ENCODE assay signal across 24 mouse cellular contexts in genomic region chr8:127287816-127288215, GRCm38 (mm10).
A peak's percentile ranks its signal among the peaks of the same experiment; 100 is the strongest.
DNase-seq lines count a peak whose midpoint lies in the region; ATAC-seq and TF ChIP-seq lines count a peak whose summit lies in the region.
"Had no signal": no experiment of that assay in that cellular context is flagged by ENCODE, and none has a peak within 500 bp of the region (broad histone marks: within the 10 kb centered on the region; RNA-seq: fewer than 3 reads in every experiment).

No protein-coding gene starts in this region.

- H3K36me3 ChIP-seq in intestine, postnatal 0 days (ENCODE audit: control insufficient read depth, insufficient read depth) = no peaks in the 10 kb centered on the region
- H3K36me3 ChIP-seq in intestine, embryonic 15.5 days = no peaks in the 10 kb centered on the region
- no peaks in the 10 kb centered on the region for H3K36me3 ChIP-seq in midbrain, embryonic 11.5 days (ENCODE audit: control insufficient read depth, insufficient read depth, low read length)
- H3K36me3 ChIP-seq in midbrain, postnatal 0 days (ENCODE audit: insufficient read depth, low read length) = no peaks in the 10 kb centered on the region
- H3K36me3 ChIP-seq: embryonic facial prominence, embryonic 12.5 days; forebrain, embryonic 15.5 days; G1E had no signal

- 73% methylated on average over 10 of the region's 10 CpGs for WGBS in intestine, postnatal 0 days
- 84% methylated on average over 10 of the region's 10 CpGs for WGBS in intestine, embryonic 15.5 days
- 94% methylated on average over 10 of the region's 10 CpGs for WGBS in midbrain, embryonic 11.5 days
- 92% methylated on average over 10 of the region's 10 CpGs for WGBS in midbrain, postnatal 0 days

- no peak overlapping the region for H3K9ac ChIP-seq in intestine, postnatal 0 days (ENCODE audit: low read depth, low read length)
- no peak overlapping the region for H3K9ac ChIP-seq in intestine, embryonic 15.5 days
- H3K9ac ChIP-seq in midbrain, embryonic 11.5 days (ENCODE audit: low read length) = no peak overlapping the region
- no peak overlapping the region for H3K9ac ChIP-seq in midbrain, postnatal 0 days (replicated peaks; ENCODE audit: low read length, poor library complexity, severe bottlenecking)
- H3K9ac ChIP-seq: embryonic facial prominence, embryonic 12.5 days; forebrain, embryonic 13.5 days; forebrain, embryonic 15.5 days; forebrain, postnatal 0 days had no signal

- no peak for TF ChIP-seq CTCF in intestine, postnatal 0 days (IDR thresholded peaks at IDR 0.05; ENCODE audit: low read depth)
- TF ChIP-seq CTCF in midbrain, postnatal 0 days (IDR thresholded peaks at IDR 0.05) = no peak

- no peaks in the 10 kb centered on the region for H3K4me1 ChIP-seq in intestine, postnatal 0 days (replicated peaks; ENCODE audit: control insufficient read depth, insufficient read depth, low read length)
- no peaks in the 10 kb centered on the region for H3K4me1 ChIP-seq in intestine, embryonic 15.5 days (replicated peaks)
- H3K4me1 ChIP-seq in midbrain, embryonic 11.5 days (ENCODE audit: control insufficient read depth, insufficient read depth, low read length) = no peaks in the 10 kb centered on the region
- no peaks in the 10 kb centered on the region for H3K4me1 ChIP-seq in midbrain, postnatal 0 days (ENCODE audit: insufficient read depth, low read length)
- H3K4me1 ChIP-seq: embryonic facial prominence, embryonic 10.5 days; embryonic facial prominence, embryonic 12.5 days; forebrain, embryonic 15.5 days had no signal

- no peak overlapping the region for H3K4me2 ChIP-seq in intestine, postnatal 0 days (replicated peaks; ENCODE audit: low read depth)
- no peak overlapping the region for H3K4me2 ChIP-seq in intestine, embryonic 15.5 days (replicated peaks)
- H3K4me2 ChIP-seq in midbrain, embryonic 11.5 days = no peak overlapping the region
- H3K4me2 ChIP-seq in midbrain, postnatal 0 days (ENCODE audit: low read depth, low read length, poor library complexity, severe bottlenecking) = no peak overlapping the region
- H3K4me2 ChIP-seq: embryonic facial prominence, embryonic 12.5 days; forebrain, embryonic 13.5 days; forebrain, embryonic 15.5 days had no signal

- DNase-seq in adrenal gland, adult (ENCODE audit: inconsistent age in 2 of 2, low spot score in 1 of 2) = peak; percentile 15 to 58
- DNase-seq in adrenal gland, postnatal 25 days = no peak
- peak; percentile 8 for DNase-seq in midbrain, embryonic 11.5 days (ENCODE audit: low spot score, missing footprints)
- DNase-seq in midbrain, postnatal 0 days (ENCODE audit: low spot score) = no peak
- DNase-seq in adrenal gland, postnatal 14 days = peak; percentile 24
- no peak for DNase-seq in ovary, adult 18-20 months (ENCODE audit: low spot score)
- DNase-seq: B cell, adult 2 months; cerebellum, adult 11 months; cerebellum, adult 18-20 months; cerebellum, adult 8-10 months; cerebellum, adult 9-11 months; cerebellum, postnatal 25 days; forebrain, postnatal 0 days had no signal

- no peak overlapping the region for H3K4me3 ChIP-seq in intestine, postnatal 0 days (ENCODE audit: low read depth, low read length)
- H3K4me3 ChIP-seq in intestine, embryonic 15.5 days (replicated peaks) = no peak overlapping the region
- H3K4me3 ChIP-seq in midbrain, embryonic 11.5 days (ENCODE audit: low read depth, low read length) = no peak overlapping the region
- H3K4me3 ChIP-seq in midbrain, postnatal 0 days (ENCODE audit: low read depth, low read length) = no peak overlapping the region
- H3K4me3 ChIP-seq: embryonic facial prominence, embryonic 10.5 days; embryonic facial prominence, embryonic 12.5 days; forebrain, embryonic 13.5 days; forebrain, embryonic 15.5 days had no signal

- peak overlapping the region; percentile 41; the same call in 1 of the 2 replicates for H3K27ac ChIP-seq in intestine, postnatal 0 days (ENCODE audit: low read depth, low read length)
- no peak overlapping the region for H3K27ac ChIP-seq in intestine, embryonic 15.5 days
- no peak overlapping the region for H3K27ac ChIP-seq in midbrain, embryonic 11.5 days (ENCODE audit: low read depth, low read length)
- no peak overlapping the region for H3K27ac ChIP-seq in midbrain, postnatal 0 days (ENCODE audit: low read depth, low read length)
- H3K27ac ChIP-seq: embryonic facial prominence, embryonic 10.5 days; embryonic facial prominence, embryonic 12.5 days; forebrain, embryonic 13.5 days; forebrain, embryonic 15.5 days had no signal

- no peaks in the 10 kb centered on the region for H3K9me3 ChIP-seq in intestine, postnatal 0 days (ENCODE audit: control insufficient read depth)
- H3K9me3 ChIP-seq in intestine, embryonic 15.5 days = no peaks in the 10 kb centered on the region
- H3K9me3 ChIP-seq in midbrain, embryonic 11.5 days (ENCODE audit: control insufficient read depth, low read length) = no peaks in the 10 kb centered on the region
- H3K9me3 ChIP-seq in midbrain, postnatal 0 days (ENCODE audit: low read length) = no peaks in the 10 kb centered on the region
- H3K9me3 ChIP-seq: embryonic facial prominence, embryonic 12.5 days; forebrain, embryonic 13.5 days; forebrain, embryonic 15.5 days had no signal

- no peak for ATAC-seq in intestine, postnatal 0 days
- no peak for ATAC-seq in intestine, embryonic 15.5 days
- no peak for ATAC-seq in midbrain, embryonic 11.5 days (ENCODE audit: low FRiP score)
- ATAC-seq in midbrain, postnatal 0 days (ENCODE audit: low FRiP score) = no peak
- ATAC-seq: activated CD4-positive, CD25-positive, alpha-beta regulatory T cell, adult 4 months; CD4-positive, CD25-positive, alpha-beta regulatory T cell, adult 4 months; forebrain, embryonic 13.5 days; forebrain, embryonic 15.5 days; forebrain, postnatal 0 days; Patski had no signal

- no peaks in the 10 kb centered on the region for H3K27me3 ChIP-seq in intestine, postnatal 0 days (replicated peaks; ENCODE audit: control insufficient read depth, insufficient read depth, low read length)
- H3K27me3 ChIP-seq in intestine, embryonic 15.5 days (replicated peaks) = no peaks in the 10 kb centered on the region
- H3K27me3 ChIP-seq in midbrain, embryonic 11.5 days (ENCODE audit: control insufficient read depth, insufficient read depth, low read length) = no peaks in the 10 kb centered on the region
- H3K27me3 ChIP-seq in midbrain, postnatal 0 days (ENCODE audit: insufficient read depth, low read length) = no peaks in the 10 kb centered on the region
- H3K27me3 ChIP-seq: CH12.LX; embryonic facial prominence, embryonic 12.5 days; forebrain, embryonic 13.5 days; forebrain, embryonic 15.5 days; Patski had no signal

Comparison
In these comparisons a context has a peak if more than half of its experiments do, and no peak if none do; other contexts are left out.
1. DNase-seq: peak in adrenal gland, adult (2 of 2), midbrain, embryonic 11.5 days (single experiment) and adrenal gland, postnatal 14 days (single experiment); none in adrenal gland, postnatal 25 days (single experiment), midbrain, postnatal 0 days (single experiment) and ovary, adult 18-20 months (single experiment).